Mouse (Mus musculus) layer of hippocampus, adult 9-10 months (tissue): ENCODE measurements around the gene Clip2.
"Not testable (repeated sequence)": the region's sequence is repeated elsewhere in the genome, so short reads cannot be mapped to it uniquely, and the experiment has no call there.

Source experiments
- DNase-seq: peaks from one replicate; pipeline ENCODE4 v3.0.0; 2022; ENCODE audit warnings: low spot score

Gene Clip2

DNA sequence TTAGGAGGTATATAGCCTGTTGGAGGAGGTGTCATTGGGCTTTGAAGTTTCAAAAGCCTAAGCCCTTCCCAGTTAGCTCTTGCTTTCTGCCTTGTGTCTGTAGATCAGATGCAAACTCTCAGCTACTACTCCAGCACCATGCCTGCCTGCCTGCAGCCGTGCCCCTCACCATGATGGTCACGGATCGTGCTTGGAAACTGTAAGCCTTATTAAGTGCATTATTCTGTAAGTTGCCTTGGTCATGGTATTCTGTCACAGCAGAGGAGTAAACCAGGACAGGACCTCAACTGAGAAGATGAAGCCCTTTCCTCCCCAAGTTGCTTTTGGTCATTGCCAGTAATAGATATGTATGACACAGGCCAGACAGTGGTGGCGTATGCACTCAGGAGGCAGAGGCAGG, 63.6 kb downstream of the Clip2 start:
- no peak for DNase-seq

DNA sequence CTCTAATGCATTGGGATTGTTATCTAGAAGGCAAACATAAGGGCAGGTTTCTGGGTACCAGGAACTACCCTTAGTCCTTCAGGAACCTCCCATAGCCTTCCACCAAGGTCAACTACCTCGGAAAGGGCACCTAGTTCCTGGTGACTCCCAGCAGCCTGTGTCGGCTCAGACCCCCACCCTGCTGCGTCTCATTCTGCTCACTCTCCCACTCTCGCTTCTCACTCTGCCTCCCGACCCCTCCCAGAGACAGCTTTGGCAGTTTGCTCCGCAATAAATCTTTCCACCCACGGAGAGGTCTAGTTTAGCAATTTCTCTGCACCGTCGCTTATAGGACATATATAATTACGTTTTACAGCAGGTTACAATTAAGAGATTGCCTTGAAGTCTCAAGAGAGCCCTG, 64.2 kb downstream of the Clip2 start:
- DNase-seq = no peak

DNA sequence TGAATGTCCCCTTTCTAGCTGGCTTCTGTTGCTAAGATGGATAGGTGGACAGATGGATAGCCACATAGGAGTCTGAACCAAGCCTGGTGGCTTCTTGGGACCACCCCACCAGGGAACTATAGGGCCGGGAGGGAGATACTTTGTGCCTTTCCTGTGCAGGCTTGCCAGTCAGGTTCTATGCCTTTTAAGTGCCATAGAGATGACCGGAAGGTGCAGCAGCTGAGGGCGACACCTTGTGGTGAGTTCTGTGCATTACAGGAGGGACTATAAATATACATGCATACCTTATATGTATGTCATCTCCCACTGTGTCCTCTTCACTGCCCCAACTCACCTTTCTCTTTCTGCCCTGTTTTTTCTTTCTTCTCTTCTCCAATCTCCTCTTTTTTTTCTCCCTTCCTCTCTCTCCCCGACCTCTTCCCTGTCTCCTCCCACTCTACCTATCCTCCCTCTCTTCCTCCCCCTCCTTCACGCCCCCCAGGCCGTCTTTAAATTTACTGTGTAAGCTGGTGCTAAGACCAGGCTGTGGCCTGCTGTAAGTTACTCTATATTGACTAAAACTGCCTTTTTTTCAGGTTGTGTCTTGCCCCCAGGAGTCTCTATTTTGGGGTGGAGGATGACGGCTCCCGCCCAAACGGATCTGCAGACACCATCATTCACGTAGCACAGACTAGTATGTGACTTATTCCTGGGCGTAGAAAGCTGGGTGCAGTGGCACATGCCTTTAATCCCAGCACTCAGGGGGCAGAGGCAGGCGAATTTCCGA, 66.2 kb downstream of the Clip2 start:
- no peak for DNase-seq

DNA sequence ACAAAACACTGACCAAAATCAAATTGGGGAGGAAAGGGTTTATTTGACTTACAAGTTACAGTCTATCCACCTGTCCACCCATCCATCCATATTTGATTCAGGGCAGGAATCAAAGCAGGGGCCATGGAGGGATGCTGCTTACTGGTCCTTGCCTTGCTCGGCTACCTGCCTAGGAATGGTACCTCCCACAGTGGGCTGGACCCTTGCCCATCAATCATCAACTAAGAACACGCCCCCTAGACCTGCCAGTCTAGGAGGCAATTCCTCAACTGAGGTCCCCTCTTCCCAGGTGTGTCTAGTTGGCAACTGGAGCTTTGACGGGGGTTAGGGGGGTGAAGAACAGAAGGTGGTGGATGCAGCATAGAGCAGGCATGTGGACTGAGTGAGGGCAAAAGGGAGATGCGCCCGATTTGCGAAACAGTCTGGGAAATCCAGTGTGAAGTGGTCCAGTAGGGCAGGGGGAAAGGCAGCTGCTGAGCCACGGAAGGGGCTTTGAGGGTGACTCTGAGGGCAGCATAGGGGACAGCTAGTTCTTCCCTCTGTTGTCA, 67.0 kb downstream of the Clip2 start:
- DNase-seq = no peak

DNA sequence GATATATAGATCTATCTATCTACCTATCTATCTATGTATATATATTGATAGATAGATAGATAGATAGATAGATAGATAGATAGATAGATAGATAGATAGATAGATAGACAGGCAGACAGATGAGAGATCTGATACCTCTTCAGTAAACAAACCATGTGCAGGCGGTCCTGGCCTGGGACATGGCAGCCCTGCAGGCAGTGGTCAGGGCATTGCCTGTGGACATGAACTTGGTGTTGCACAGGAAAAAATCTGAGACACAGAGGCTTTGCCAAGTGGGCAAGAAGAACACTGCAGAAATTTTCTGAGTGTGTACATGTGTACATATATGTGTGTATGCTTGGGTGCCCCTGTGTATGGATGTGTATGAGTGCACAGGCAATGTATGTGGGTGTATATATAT, 68.9 kb downstream of the Clip2 start:
- no peak for DNase-seq

DNA sequence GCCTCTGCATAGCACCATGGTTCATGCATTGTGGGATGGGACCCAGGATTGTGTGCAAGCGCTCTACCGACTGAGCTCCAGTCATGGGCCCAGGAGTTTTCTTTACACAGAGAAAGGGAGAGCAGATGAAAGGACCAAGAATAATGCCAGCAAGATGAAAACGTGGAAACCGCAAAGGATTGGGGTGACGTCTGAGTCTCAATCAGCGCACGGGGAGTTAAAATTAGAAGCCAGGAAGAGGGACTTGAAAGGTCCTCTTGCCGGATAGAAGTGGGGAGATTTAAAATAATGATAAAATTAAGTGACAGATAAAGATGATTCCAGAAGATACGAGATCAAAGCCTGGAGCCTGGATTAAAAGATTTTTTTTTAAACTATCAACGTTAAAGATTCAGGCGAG, 69.9 kb downstream of the Clip2 start:
- DNase-seq = no peak

DNA sequence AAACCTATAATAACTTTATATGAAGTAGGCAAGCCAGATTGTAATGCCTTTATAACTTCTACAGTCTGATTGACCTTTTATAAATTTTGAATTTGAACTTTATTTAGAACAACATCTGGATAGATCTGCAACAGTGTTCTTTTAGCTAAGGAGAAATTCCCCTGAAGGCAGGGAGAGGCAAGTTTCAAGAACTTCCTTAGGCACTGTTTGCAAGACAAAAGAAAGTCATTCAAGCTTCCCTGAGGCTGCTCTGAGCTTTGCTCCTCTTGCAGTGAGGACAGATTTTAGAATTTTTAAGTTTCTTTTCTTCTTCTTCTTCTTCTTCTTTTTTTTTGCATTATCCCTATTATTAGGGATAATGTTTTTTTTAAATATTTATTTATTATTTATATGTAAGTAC, 73.3 kb downstream of the Clip2 start:
- not testable (repeated sequence) for DNase-seq

DNA sequence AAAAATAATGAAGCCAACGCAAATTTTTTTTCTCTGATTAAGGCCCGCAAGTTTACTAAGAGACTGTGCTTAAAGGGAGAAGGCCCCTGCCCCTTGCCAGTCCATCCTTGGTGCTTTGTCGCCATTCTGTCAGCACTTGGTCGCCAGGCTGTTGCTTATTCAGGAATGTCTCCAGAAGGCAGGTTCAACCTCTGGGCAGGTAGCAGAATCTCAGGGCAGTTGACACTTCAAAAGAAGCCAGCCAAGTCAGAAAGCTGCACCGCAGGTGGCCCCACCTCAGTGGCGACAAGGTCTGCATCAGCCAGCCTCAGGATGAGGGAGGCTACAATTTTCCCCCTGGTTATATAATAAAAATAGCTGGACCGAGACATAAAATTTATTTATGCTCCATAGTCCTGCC, 76.5 kb downstream of the Clip2 start:
- DNase-seq = not testable (repeated sequence)

DNA sequence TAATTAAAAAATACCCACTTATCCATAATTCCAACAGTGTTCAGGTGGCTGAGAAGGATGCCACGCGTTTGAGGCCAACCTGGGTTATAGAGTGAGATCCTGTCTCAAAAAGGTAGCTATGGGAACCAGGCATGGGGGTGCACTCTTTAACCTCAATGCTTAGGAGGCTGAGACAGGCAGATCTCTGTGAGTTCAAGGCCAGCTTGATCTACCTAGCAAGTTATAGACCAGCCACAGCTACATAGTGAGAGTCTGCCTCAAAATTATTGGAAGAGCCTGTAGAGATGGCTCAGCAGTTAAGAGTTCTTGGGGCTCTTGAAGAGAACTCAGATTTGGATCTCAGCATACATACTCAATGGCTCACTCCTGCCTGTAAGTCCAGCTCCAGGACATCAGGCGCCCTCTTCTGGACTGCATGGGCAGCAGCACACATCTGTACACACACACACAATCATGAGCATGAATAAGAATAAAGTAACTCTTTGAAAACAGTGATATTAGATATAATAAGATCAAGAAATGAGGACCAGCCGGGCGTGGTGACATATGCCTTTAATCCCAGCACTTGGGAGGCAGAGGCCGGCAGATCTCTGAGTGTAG, 77.1 kb downstream of the Clip2 start:
- no peak for DNase-seq

DNA sequence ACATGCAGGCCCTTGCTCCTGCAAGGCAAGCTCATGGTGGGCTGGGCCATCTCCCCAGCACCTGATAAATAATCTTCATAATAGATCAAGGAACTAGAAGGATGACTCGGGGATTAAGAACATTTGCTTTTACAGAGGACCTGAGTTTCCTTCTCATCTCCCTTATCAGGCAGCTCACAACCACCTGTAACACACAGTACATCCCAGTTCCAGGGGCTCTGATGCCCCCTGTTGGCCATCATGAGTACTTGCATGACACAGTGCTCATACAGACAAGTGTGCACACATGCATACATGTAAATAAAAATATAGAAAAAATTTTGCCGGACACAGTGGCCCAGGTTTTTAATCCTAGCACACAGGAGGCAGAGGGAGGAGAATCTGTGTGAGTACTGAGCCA, 78.3 kb downstream of the Clip2 start:
- no peak for DNase-seq

DNA sequence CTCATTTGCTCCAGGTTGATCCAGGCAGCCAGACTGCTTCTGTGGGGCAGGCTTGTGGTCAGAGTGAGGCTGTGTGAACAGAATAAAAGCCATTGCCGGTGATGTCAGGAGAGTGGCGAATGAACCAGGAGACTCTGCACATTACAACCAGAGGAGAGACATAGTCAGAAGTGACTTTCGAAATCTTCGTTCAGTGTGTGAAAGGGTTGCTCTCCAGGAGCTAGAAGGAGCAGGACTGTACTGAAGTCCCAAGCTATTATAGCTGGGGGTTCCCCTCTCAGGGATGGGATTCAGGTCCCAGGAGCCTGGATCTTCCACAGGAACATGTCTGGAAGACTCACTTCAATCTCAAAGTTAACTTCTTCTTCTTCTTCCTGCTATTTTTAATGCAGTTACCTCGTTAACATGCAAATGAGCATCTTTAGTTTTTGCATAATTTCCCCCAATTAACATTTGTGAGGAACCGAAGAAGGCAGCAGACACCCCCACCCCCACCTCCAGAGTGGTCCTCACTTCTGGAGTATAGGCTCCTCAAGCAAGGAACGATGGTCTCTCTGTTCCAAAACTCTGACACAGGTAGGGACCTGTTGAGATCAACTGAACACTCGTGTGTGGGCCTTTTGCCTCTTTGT, 81.6 kb downstream of the Clip2 start:
- DNase-seq = no peak

DNA sequence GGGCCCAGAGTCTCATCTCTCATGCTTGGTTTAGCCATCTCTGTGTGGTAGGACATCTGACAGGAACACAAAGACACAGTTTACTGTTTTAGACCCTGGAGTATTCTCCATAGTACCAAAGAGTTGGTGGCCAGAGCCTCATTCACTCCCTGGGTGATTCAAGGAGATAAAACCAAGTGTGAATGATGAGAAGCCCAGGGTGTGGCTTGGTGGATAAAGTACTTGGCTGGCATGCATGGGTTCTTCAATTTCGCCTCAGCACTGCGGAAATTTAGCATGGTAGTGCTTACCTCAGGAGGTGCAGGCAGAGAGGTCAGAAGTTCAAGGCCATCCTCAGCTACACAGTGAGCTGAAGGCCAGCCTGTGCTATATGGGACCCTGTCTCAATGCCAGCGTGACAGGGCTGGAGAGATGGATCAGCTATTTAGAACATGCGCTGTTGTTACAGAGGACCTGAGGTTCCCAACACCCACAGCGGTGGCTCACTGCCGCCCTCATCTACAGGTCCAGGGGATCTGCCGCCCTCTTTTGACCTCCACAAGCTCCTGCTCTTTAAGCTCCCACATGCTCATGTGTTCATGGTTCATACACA, 82.6 kb downstream of the Clip2 start:
- DNase-seq = no peak

DNA sequence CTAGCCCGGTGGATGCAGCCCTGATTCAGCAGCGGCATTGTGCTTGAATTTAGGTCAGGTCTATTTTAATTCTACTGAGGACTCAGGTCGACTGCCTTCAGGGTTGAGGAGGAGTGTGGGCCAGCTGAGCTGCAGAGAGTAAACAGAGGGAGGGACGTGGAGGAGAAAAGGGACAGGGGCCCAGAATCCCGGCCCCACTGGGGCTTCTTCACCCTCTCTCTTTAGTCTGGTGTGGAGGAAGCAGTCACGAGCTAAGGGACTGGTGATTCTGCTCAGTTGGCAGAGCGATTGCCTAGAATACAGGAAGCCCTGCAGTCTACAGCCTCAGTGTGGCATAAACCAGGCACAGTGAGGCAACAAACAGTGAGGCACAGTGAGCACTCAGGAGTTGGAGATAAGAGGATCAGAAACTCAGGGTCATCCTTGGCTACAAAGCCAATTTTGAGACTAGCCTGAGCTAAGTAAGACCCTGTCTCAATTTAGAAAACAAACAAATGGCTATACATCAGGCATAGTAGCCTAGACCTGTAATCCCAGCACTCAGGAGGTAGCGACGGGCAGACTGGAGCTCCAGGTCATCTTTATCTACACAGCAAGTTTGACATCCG, 84.0 kb downstream of the Clip2 start:
- no peak for DNase-seq

DNA sequence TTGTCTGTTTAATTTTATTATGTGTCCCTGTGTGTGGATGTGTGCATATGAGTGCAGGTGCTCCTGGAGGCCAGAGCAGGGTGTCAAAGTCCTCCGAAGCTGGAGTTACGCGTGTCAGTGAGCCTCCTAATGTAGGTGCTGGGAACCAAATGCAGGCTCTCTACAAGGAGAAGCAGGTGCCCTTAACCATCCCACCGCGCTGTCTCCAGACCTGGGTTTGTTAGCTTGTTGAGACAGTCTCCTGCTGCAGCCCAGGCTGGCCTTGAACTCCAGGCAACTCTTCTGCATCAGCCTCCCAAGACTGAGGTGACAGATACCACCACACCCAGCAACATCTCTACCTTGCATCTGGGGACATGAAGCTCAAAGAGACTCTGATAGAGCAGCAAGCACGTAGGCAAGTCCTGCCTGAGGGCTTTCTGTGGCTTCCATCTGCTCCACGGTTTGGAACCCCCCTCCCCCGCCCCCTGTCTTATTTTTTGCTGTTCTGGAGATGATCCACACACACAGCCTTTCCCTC, 85.1 kb downstream of the Clip2 start:
- no peak for DNase-seq

DNA sequence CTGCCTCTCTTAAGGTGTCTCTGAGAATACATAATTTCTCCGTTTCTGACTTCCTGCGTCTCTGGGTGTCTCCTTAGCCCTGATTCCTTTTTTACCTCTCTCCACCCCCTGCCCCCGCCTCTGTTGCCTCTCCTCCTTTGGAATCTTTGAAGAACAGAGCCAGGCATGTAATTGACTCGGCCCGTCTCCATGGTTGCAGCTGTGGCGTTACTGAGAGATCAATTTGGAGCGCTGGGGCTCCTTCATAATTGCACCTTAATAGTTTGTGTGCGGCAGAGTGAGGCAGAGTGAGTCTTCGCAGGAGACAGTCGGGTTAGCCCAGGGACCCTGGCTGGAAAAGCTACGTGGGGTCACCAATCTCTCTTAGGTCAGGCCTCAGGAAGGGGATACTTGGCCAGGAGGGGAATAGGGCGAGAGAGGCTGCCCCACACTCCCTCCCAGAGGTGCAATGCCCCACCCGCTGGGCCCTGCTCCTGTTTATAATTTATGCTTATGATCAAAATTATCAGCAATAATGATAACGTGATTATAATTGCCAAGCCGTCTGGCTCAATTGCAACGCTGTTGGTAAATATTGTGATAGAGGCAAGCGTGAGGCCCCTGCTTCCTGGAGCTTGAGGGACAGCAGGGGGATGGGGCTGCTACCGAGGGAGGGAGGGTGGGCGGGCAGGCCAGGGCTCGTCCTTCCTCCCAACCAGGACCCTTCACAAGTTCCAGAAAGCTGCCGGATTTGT, 85.8 kb downstream of the Clip2 start:
- DNase-seq = no peak

DNA sequence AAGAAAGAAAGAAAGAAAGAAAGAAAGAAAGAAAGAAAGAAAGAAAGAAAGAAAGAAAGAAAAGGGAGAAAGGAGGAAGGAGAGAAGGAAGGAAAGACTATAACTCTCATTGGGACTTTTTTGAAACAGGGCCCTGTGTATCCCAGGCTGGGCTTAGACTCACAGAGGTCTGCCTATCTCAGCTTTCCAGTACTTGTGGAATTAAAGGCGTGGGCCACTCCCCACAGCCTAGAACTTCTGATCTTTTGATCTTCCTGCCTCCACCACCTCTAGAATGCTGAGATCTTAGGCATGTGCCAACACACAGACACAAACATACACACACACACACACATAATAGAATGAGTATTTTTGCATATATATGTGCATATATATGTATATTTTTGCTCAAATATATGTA, 87.0 kb downstream of the Clip2 start:
- no peak for DNase-seq

DNA sequence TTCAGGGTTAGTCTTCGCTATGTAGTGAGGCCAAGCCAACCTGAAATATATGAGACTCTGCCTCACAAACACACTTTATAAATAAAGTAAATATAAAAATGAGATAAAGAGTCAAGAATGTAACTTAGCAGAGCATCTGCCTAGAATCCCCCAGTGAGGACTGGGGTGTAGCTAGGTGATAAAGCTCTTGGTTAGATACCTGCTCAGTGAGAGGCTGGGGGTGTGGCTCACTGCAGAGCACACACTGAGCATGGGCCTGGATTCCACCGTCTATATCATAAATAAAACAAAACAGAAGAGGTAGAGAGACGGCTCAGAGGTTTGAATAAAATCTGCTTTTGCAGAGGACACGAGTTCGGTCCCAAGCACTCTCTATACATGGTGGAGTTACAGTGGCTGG, 88.0 kb downstream of the Clip2 start:
- no peak for DNase-seq

DNA sequence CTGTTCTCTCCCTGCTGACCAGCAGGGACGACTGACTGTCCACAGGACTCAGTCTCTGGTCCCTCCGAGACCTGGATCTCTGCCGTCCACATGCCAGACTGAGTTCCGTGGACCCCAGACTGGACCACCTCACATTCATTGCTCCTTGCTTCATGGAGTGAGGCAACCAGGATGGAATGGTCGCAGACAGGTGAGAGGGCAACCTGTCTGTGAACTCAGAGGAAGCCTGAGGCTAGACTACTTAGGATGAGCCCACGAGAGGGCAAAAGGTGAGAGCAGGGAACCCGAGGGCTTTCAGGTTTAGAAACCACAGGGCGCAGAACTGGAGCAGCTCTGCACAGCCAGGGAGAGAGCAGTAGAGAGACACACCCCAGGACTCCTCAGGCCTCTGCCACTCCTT, 89.5 kb downstream of the Clip2 start:
- no peak for DNase-seq

DNA sequence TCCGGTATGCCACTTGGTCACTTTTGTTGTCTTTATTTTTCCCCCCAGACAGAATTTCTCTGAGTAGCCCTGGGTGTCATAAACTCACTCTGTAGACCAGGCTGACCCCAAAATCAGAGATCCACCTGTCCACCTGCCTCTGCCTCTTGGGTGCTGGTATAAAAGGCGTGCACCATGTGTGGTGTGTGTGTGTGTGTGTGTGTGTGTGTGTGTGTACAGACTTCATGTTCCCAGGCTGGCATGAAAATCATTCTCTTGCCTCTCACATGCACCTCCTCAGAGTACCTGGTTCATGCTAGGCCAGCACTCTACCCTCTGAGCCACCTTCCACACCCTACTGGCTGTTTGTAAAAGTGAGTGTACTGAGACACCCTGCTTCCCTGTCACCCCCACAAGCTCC, 89.9 kb downstream of the Clip2 start:
- DNase-seq = no peak

DNA sequence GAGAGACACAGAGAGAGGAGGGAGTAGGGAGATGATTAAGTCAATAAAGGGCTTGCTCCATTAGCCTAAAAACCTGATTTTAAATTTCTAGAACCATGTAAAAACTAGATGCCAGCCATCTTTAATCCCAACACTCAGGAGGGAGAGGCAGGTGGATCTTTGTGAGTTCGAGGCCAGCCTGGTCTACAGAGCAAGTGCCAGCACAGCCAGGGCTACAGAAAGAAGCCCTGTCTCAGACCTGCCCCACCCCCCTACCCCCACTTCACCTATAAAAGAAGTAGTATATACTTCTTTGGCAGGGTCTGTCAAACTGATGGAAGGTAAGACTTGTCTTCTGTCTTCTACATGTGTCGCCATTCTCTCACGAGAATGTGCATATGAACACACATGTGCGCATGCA, 91.7 kb downstream of the Clip2 start:
- DNase-seq = no peak

DNA sequence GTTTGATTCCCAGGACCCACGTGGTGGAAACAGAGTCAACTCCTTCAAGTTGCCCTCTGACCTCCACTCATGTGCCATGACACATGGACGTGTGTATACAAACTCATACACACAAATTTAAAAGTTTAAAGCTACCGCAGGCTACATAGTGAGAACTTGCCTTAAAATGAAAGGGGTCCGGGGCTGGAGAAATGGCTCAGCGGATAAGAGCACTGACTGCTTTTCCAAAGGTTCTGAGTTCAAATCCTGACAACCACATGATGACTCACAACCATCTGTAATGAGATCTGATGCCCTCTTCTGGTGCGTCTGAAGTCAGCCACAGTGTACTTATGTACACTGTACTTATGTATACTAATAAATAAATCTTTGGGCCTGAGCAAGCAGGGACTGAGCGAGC, 93.1 kb downstream of the Clip2 start:
- DNase-seq = no peak

DNA sequence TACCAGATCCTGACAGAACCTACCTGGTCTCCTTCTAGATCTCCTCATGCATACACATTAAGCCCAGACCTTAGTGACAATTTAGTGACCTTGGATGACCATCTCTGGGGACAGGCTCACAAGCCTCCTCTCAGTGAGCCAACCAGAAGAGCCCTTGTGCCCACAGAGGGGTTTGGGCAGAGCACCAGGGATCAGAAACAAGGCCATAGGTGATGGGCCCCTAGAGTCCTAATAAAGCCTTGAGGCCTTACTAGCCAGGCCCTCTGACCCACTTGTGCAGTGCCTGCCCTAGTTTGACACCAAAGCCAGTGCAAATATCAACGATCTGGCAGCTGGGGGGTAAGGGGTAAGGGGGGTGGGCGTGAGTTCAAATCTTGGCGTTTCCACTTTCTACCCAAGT, 93.8 kb downstream of the Clip2 start:
- DNase-seq = no peak
